Mouse (Mus musculus): ENCODE measurements at regions not wholly inside any gene's neighbourhood (a gene's known extent, or its start where the extent isn't known, plus 50 kb on each side); places are given as distances from the start of the nearest gene placed in this dataset.
"Not testable (repeated sequence)": the region's sequence is repeated elsewhere in the genome, so short reads cannot be mapped to it uniquely, and the experiment has no call there.

- H3K27ac ChIP-seq (ENCODE audit: insufficient read depth, low read depth, low read length); H3K4me1 ChIP-seq (ENCODE audit: control insufficient read depth, insufficient read depth, insufficient read length, low read length): not testable (repeated sequence)
- WGBS: 61% methylated on average over 2 of the region's 2 CpGs
Observed at GRCm38 (mm10) chr8:93443631-93444030, 64.1 kb upstream of the Ces1h start.

GRCm38 (mm10) chr8:93441936-93442335 lies 62.4 kb upstream of the Ces1h start:
- Histone ChIP-seq H3K27ac (ENCODE audit: insufficient read depth, low read depth, low read length) (no peak overlapping the region), H3K4me1 (ENCODE audit: control insufficient read depth, insufficient read depth, insufficient read length, low read length) (no peaks in the 10 kb centered on the region), H3K36me3 (ENCODE audit: control insufficient read depth, insufficient read depth, low read length) (no peaks in the 10 kb centered on the region), H3K4me3 (ENCODE audit: low read depth, low read length) (no peak overlapping the region), H3K27me3 (ENCODE audit: control insufficient read depth, insufficient read depth, low read length) (no peaks in the 10 kb centered on the region)
- WGBS: 89% methylated on average over 3 of the region's 3 CpGs
- no peak for TF ChIP-seq POLR2A (IDR thresholded peaks at IDR 0.05; ENCODE audit: low read depth, low read length)
- no peak for TF ChIP-seq CTCF (IDR thresholded peaks at IDR 0.05; ENCODE audit: extremely low read depth, insufficient read length, insufficient replicate concordance, low read depth, low read length)

More at GRCm38 (mm10) chr8:93443631-93444030, 64.1 kb upstream of the Ces1h start:
- H3K4me3 ChIP-seq (ENCODE audit: low read depth, low read length); H3K27me3 ChIP-seq (ENCODE audit: control insufficient read depth, insufficient read depth, low read length); H3K36me3 ChIP-seq (ENCODE audit: control insufficient read depth, insufficient read depth, low read length): not testable (repeated sequence)

- not testable (repeated sequence) for H3K4me1 ChIP-seq (ENCODE audit: control insufficient read depth, insufficient read depth, insufficient read length, low read length); H3K27ac ChIP-seq (ENCODE audit: insufficient read depth, low read depth, low read length); H3K27me3 ChIP-seq (ENCODE audit: control insufficient read depth, insufficient read depth, low read length); H3K36me3 ChIP-seq (ENCODE audit: control insufficient read depth, insufficient read depth, low read length); H3K4me3 ChIP-seq (ENCODE audit: low read depth, low read length)
- 77% methylated on average over 12 of the region's 12 CpGs for WGBS
Observed at GRCm38 (mm10) chr8:93436586-93436985, 57.1 kb upstream of the Ces1h start.

GRCm38 (mm10) chr8:93430637-93431036 lies 51.1 kb upstream of the Ces1h start:
- under 1% methylated on average over 3 of the region's 3 CpGs for WGBS
- H3K4me1 ChIP-seq (ENCODE audit: control insufficient read depth, insufficient read depth, insufficient read length, low read length): no peaks in the 10 kb centered on the region
- H3K27me3 ChIP-seq (ENCODE audit: control insufficient read depth, insufficient read depth, low read length): no peaks in the 10 kb centered on the region
- H3K27ac ChIP-seq (ENCODE audit: insufficient read depth, low read depth, low read length): no peak overlapping the region
- no peaks in the 10 kb centered on the region for H3K36me3 ChIP-seq (ENCODE audit: control insufficient read depth, insufficient read depth, low read length)
- H3K4me3 ChIP-seq (ENCODE audit: low read depth, low read length): no peak overlapping the region
- TF ChIP-seq POLR2A (IDR thresholded peaks at IDR 0.05; ENCODE audit: low read depth, low read length): no peak
- peak; percentile 65; the same call in 1 of the 2 replicates for TF ChIP-seq CTCF (IDR thresholded peaks at IDR 0.05; ENCODE audit: extremely low read depth, insufficient read length, insufficient replicate concordance, low read depth, low read length)

All from small intestine, adult 2 months (tissue).